Mouse (Mus musculus): ENCODE results near the gene Man2b2. TPM values are rescaled to one million over a fixed set of nuclear protein-coding genes. Genes with fewer than 3 reads are reported as not detected.

Man2b2 gene
- polyA plus RNA-seq, 1 experiment from 2014 or later, result 17.2 TPM

- WGBS, result 30% methylated on average over 10 of the region's 10 CpGs
- peaks cover 4% of the 10 kb centered on the region; the same call in 1 of the 2 replicates for H3K27me3 ChIP-seq (replicated peaks)
- H3K27ac ChIP-seq (replicated peaks), result no peak overlapping the region
- 0 out of 2 replicates have a peak, but pooled peaks cover 5% of the 10 kb centered on the region for H3K4me1 ChIP-seq
- H3K36me3 ChIP-seq, result no peaks in the 10 kb centered on the region
- H3K9me3 ChIP-seq, result no peaks in the 10 kb centered on the region
- H3K9ac ChIP-seq, result no peak overlapping the region
- H3K4me3 ChIP-seq, result no peak overlapping the region
- no peak for ATAC-seq (ENCODE audit: extremely low read depth, insufficient number of reproducible peaks, low FRiP score, low TSS enrichment)
- no peak overlapping the region for H3K4me2 ChIP-seq
These were observed 63.3 kb downstream of the Man2b2 start for GRCm38 (mm10) chr5:36766958-36767703.

- WGBS, result 62% methylated on average over 4 of the region's 4 CpGs
- no peaks in the 10 kb centered on the region for H3K36me3 ChIP-seq
These were observed 70.6 kb downstream of the Man2b2 start for GRCm38 (mm10) chr5:36759848-36760247.

GRCm38 (mm10) chr5:36757033-36757432 lies 73.4 kb downstream of the Man2b2 start:
- Histone ChIP-seq H3K27ac (replicated peaks) (no peak overlapping the region), H3K27me3 (replicated peaks) (peaks cover 19% of the 10 kb centered on the region), H3K4me3 (no peak overlapping the region), H3K9ac (no peak overlapping the region), H3K4me1 (no peaks in the 10 kb centered on the region), H3K9me3 (no peaks in the 10 kb centered on the region), H3K36me3 (no peaks in the 10 kb centered on the region), H3K4me2 (no peak overlapping the region)
- no peak for ATAC-seq (ENCODE audit: extremely low read depth, insufficient number of reproducible peaks, low FRiP score, low TSS enrichment)
- WGBS, result 72% methylated on average over 5 of the region's 5 CpGs

More at GRCm38 (mm10) chr5:36759848-36760247, 70.6 kb downstream of the Man2b2 start:
- H3K9me3 ChIP-seq, result no peaks in the 10 kb centered on the region
- H3K4me3 ChIP-seq, result no peak overlapping the region
- H3K4me1 ChIP-seq, result 0 out of 2 replicates have a peak, but pooled peaks cover 5% of the 10 kb centered on the region
- H3K4me2 ChIP-seq, result no peak overlapping the region
- no peak overlapping the region for H3K27ac ChIP-seq (replicated peaks)
- ATAC-seq (ENCODE audit: extremely low read depth, insufficient number of reproducible peaks, low FRiP score, low TSS enrichment), result no peak
- H3K9ac ChIP-seq, result no peak overlapping the region
- H3K27me3 ChIP-seq (replicated peaks), result peaks cover 4% of the 10 kb centered on the region

Other genes starting within 250 kb of the Man2b2 start
- 15.3 and 15.7 TPM in 2 replicates for gene Tbc1d14, start 237.4 kb downstream of the Man2b2 start, polyA plus RNA-seq (2015; fragmentation: Nextera tagmentation; extraction: Ambion mirVana)
- 20.3 and 22.5 TPM in 2 replicates for gene D5Ertd579e, start 134.6 kb downstream of the Man2b2 start, polyA plus RNA-seq (2015; fragmentation: Nextera tagmentation; extraction: Ambion mirVana)
- 17.1 and 18.0 TPM in 2 replicates for gene Bloc1s4, start 82.0 kb downstream of the Man2b2 start, polyA plus RNA-seq (2015; fragmentation: Nextera tagmentation; extraction: Ambion mirVana)
- gene Mrfap1, start 33.9 kb downstream of the Man2b2 start, polyA plus RNA-seq (2015; fragmentation: Nextera tagmentation; extraction: Ambion mirVana), result 279 and 318 TPM in 2 replicates
- 0.09 TPM in 2 replicates for gene Ppp2r2c, start 37.9 kb upstream of the Man2b2 start, polyA plus RNA-seq (2015; fragmentation: Nextera tagmentation; extraction: Ambion mirVana)
- gene Wfs1, start 158.6 kb upstream of the Man2b2 start, polyA plus RNA-seq (2015; fragmentation: Nextera tagmentation; extraction: Ambion mirVana), result 23.1 and 23.9 TPM in 2 replicates

Measured in heart, embryonic 13.5 days (tissue).